Mouse (Mus musculus): Measurements from ENCODE around the gene Galnt13.
"Not testable (repeated sequence)": the region's sequence is repeated elsewhere in the genome, so short reads cannot be mapped to it uniquely, and the experiment has no call there.

DNA sequence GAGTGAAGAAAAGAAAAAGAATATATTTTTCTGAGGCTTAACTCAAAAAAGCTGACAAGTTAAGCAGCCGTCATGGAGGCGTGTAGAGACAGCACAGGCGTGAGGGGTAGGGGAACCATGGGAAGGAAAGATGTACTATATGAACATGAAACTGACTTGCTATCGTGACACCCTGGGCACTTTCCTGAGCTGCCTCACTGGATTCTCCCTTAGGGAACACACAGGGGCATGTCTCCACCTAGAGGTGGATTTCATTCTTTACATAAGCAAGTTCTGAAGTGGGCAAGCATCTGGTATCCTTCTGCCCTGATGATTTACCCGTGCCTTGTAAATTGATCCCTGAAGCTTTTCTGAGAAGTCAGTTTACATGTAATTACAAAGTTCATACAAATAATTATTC, 277.7 kb downstream of the Galnt13 start:
- TF ChIP-seq CTCF, EP300 (IDR thresholded peaks at IDR 0.05; ENCODE audit: low read depth): not testable (repeated sequence)
